8 mouse cellular contexts compared by ENCODE assay signal in genomic region chr5:22344976-22345651, GRCm38 (mm10). TPM values are rescaled to one million over a fixed set of nuclear protein-coding genes. Genes with fewer than 3 reads are reported as not detected.
DNase-seq lines count a peak whose midpoint lies in the region; ATAC-seq lines count a peak whose summit lies in the region.

No protein-coding gene starts in this region.

- peaks cover 71% of the 10 kb centered on the region for H3K27me3 ChIP-seq in lung, embryonic 16.5 days (ENCODE audit: control insufficient read depth, insufficient read depth, low read depth, low read length)
- H3K27me3 ChIP-seq in neural tube, embryonic 14.5 days (ENCODE audit: control insufficient read depth, insufficient read depth, low read length): no peaks in the 10 kb centered on the region

- peak; percentile 37 for ATAC-seq in lung, embryonic 16.5 days (ENCODE audit: low read depth)
- peak; percentile 7; the same call in 1 of the 2 replicates for ATAC-seq in granulocyte monocyte progenitor cell, adult 5-6 weeks (replicated peaks; ENCODE audit: poor library complexity, severe bottlenecking)
- ATAC-seq in neural tube, embryonic 14.5 days (ENCODE audit: low read depth): peak; percentile 64

- H3K27ac ChIP-seq in lung, embryonic 16.5 days (ENCODE audit: low read length): no peak overlapping the region
- peak overlapping the region; percentile 92 for H3K27ac ChIP-seq in neural tube, embryonic 14.5 days (ENCODE audit: low read depth, low read length)

- H3K4me1 ChIP-seq in lung, embryonic 16.5 days (replicated peaks; ENCODE audit: control insufficient read depth, insufficient read depth, low read length): peaks cover 11% of the 10 kb centered on the region
- peaks cover 8% of the 10 kb centered on the region for H3K4me1 ChIP-seq in neural tube, embryonic 14.5 days (ENCODE audit: control insufficient read depth, insufficient read depth, low read length)

- peak overlapping the region; percentile 57 for H3K4me3 ChIP-seq in lung, embryonic 16.5 days (ENCODE audit: low read length)
- peak overlapping the region; percentile 62 for H3K4me3 ChIP-seq in neural tube, embryonic 14.5 days (ENCODE audit: low read depth, low read length)

- no peak for DNase-seq in lung, postnatal 14 days
- peak; percentile 88 for DNase-seq in cerebellum, postnatal 10 days
- DNase-seq in kidney, postnatal 4 days: peak; percentile 52 to 70
- DNase-seq in thymus, postnatal 25 days: no peak
- no peak for DNase-seq in frontal cortex, postnatal 36 days (ENCODE audit: low spot score in 2 of 2)

- peak overlapping the region; percentile 86 for H3K4me2 ChIP-seq in lung, embryonic 16.5 days (ENCODE audit: low read depth, low read length)
- peak overlapping the region; percentile 73 for H3K4me2 ChIP-seq in neural tube, embryonic 14.5 days (ENCODE audit: low read depth, low read length)

- H3K36me3 ChIP-seq in lung, embryonic 16.5 days (ENCODE audit: control insufficient read depth, insufficient read depth, low read length): no peaks in the 10 kb centered on the region
- no peaks in the 10 kb centered on the region for H3K36me3 ChIP-seq in neural tube, embryonic 14.5 days (ENCODE audit: control insufficient read depth, insufficient read depth, low read length)

- under 1% methylated on average over 47 of the region's 58 CpGs for WGBS in lung, embryonic 16.5 days
- under 1% methylated on average over 55 of the region's 58 CpGs for WGBS in neural tube, embryonic 14.5 days

- H3K9ac ChIP-seq in lung, embryonic 16.5 days (ENCODE audit: low read length): peak overlapping the region; percentile 8
- H3K9ac ChIP-seq in neural tube, embryonic 14.5 days (replicated peaks; ENCODE audit: low read depth, low read length): peak overlapping the region; percentile 83

- H3K9me3 ChIP-seq in lung, embryonic 16.5 days (ENCODE audit: control insufficient read depth, low read length): no peaks in the 10 kb centered on the region
- no peaks in the 10 kb centered on the region for H3K9me3 ChIP-seq in neural tube, embryonic 14.5 days (ENCODE audit: control insufficient read depth, low read length)

RNA-seq across cellular contexts. Expression of gene Reln, which starts 0.6 kb away (rescaled TPM):
- polyA plus RNA-seq in lung, embryonic 16.5 days (2015; fragmentation: Nextera tagmentation; extraction: Ambion mirVana): 0.94 and 1.8 TPM in 2 replicates
- not detected in 2 replicates for total RNA-seq in granulocyte monocyte progenitor cell, adult 5-6 weeks (2014; fragmentation: Nextera tagmentation)
- total RNA-seq in granulocyte monocyte progenitor cell, adult 5-6 weeks (2017): not detected in 2 replicates
- 118 and 125 TPM in 2 replicates for polyA plus RNA-seq in neural tube, embryonic 14.5 days (2014; fragmentation: Nextera tagmentation; extraction: Ambion mirVana)

Comparison
In these comparisons a context has a peak if more than half of its experiments do, and no peak if none do; other contexts are left out.
1. ATAC-seq: peak in every context shown above with its lines; median percentile 64 in neural tube, embryonic 14.5 days; 37 in lung, embryonic 16.5 days; 7 in granulocyte monocyte progenitor cell, adult 5-6 weeks.
2. DNase-seq: peak in cerebellum, postnatal 10 days (2 of 2) and kidney, postnatal 4 days (2 of 2); none in lung, postnatal 14 days (single experiment), thymus, postnatal 25 days (single experiment) and frontal cortex, postnatal 36 days (0 of 2).
3. RNA of gene Reln, which starts 0.6 kb away (polyA plus RNA-seq): 118 to 125 TPM in neural tube, embryonic 14.5 days; 0.94 to 1.8 TPM in lung, embryonic 16.5 days; every median in the first group is over 10 times any median in the second.